Mouse (Mus musculus) B cell, adult 67 days (primary cell): ENCODE data around the gene Pabpc4l. TPM values are rescaled to one million over a fixed set of nuclear protein-coding genes. Genes with fewer than 3 reads are reported as not detected.

Experiments used
- total RNA-seq, 2 experiments: library from RNA; stranded (reverse); gene quantifications; 4 replicates each; pipeline ENCODE4 v1.2.4; 2023

The Pabpc4l gene
- total RNA-seq: not detected

GRCm38 (mm10) chr3:46447481-46448265, at the start of gene Pabpc4l:
Pabpc4l (minus strand) TSS chr3:46448219.

